Mouse (Mus musculus) CH12.LX (cell line): ENCODE data around the gene Atg4d. TPM values are rescaled to one million over a fixed set of nuclear protein-coding genes. Genes with fewer than 3 reads are reported as not detected.

Source experiments
- DNase-seq: peaks from one replicate; pipeline ENCODE4 v3.0.0-alpha.2; 2013; ENCODE audit errors: extremely low read depth
- H3K27ac ChIP-seq: 2 replicates; pipeline ENCODE4 v1.5.1; 2012; ENCODE audit warnings: low read depth, mild to moderate bottlenecking, control low read depth, moderate library complexity; ENCODE audit not compliant: insufficient read depth
- H3K27me3 ChIP-seq: replicated peaks from 2 replicates; pipeline ENCODE3; 2012; ENCODE audit warnings: inconsistent platforms
- H3K36me3 ChIP-seq, 2 experiments: replicated peaks in 1 of 2; 2 replicates each; pipeline versions ENCODE3 to v1.6.1; 2012; ENCODE audit warnings: inconsistent platforms in 1 of 2, low read length in 1 of 2, mild to moderate bottlenecking in 1 of 2, mixed read lengths in 1 of 2, moderate library complexity in 1 of 2; ENCODE audit not compliant: control insufficient read depth in 1 of 2, insufficient read depth in 1 of 2
- H3K4me1 ChIP-seq, 2 experiments: 2 replicates each; pipeline ENCODE4 v1.6.1; 2012; ENCODE audit warnings: inconsistent platforms in 1 of 2, moderate library complexity in 1 of 2; ENCODE audit not compliant: insufficient read depth in 2 of 2, control insufficient read depth in 1 of 2
- H3K4me2 ChIP-seq: 2 replicates; pipeline ENCODE4 v1.6.1; 2012; ENCODE audit warnings: low read depth, mild to moderate bottlenecking, control low read depth; ENCODE audit not compliant: poor library complexity, insufficient read depth, severe bottlenecking
- H3K4me3 ChIP-seq, 3 experiments: fragments of 150-350 bp in 1 of 3; sonication (generic) in 1 of 3; replicated peaks in 1 of 3; 2 replicates each; pipeline versions ENCODE3 to v1.5.1; 2011 to 2012; ENCODE audit warnings: low read depth in 2 of 3, low read length in 2 of 3, mild to moderate bottlenecking in 2 of 3, moderate library complexity in 2 of 3, control low read depth in 1 of 3, improper control_type of control experiment in 1 of 3, inconsistent platforms in 1 of 3, mixed read lengths in 1 of 3; ENCODE audit not compliant: poor library complexity in 1 of 3
- H3K79me2 ChIP-seq: replicated peaks from 2 replicates; pipeline ENCODE4 v1.6.1; 2012; ENCODE audit warnings: mild to moderate bottlenecking, moderate library complexity; ENCODE audit not compliant: control insufficient read depth, poor library complexity, insufficient read depth, severe bottlenecking; ENCODE audit errors: extremely low read depth
- H3K9ac ChIP-seq: 2 replicates; pipeline ENCODE4 v1.6.1; 2012; ENCODE audit warnings: low read depth, mild to moderate bottlenecking, control low read depth, moderate library complexity; ENCODE audit not compliant: insufficient read depth
- H3K9me3 ChIP-seq: replicated peaks from 2 replicates; pipeline ENCODE3; 2012; ENCODE audit warnings: low read length, inconsistent platforms, mixed read lengths
- CHD2 ChIP-seq: IDR thresholded peaks from 2 replicates; pipeline ENCODE4 v1.6.1; 2011; ENCODE audit warnings: low read length, improper control_type of control experiment
- ELF1 ChIP-seq: IDR thresholded peaks from 2 replicates; pipeline ENCODE4 v1.6.1; 2014; ENCODE audit warnings: low read depth, mild to moderate bottlenecking, inconsistent platforms, low read length, improper control_type of control experiment
- ETS1 ChIP-seq: conservative IDR thresholded peaks from 2 replicates; pipeline ENCODE4 v1.6.1; 2012; ENCODE audit warnings: low read depth, mild to moderate bottlenecking, inconsistent platforms, low read length, improper control_type of control experiment, moderate library complexity
- IRF4 ChIP-seq: IDR thresholded peaks from 2 replicates; pipeline ENCODE4 v1.6.1; 2014; ENCODE audit warnings: low read depth, mild to moderate bottlenecking, inconsistent platforms, low read length, improper control_type of control experiment
- JUND ChIP-seq: conservative IDR thresholded peaks from 2 replicates; pipeline ENCODE4 v1.6.1; 2011; ENCODE audit warnings: low read depth, low read length, improper control_type of control experiment
- MXI1 ChIP-seq: IDR thresholded peaks from 2 replicates; pipeline ENCODE4 v1.6.1; 2011; ENCODE audit warnings: mild to moderate bottlenecking, low read depth, low read length, improper control_type of control experiment
- MYC ChIP-seq: IDR thresholded peaks from 2 replicates; pipeline ENCODE4 v1.6.1; 2011; ENCODE audit warnings: low read depth, mild to moderate bottlenecking, improper control_type of control experiment, low read length
- NELFE ChIP-seq: IDR thresholded peaks from 2 replicates; pipeline ENCODE4 v1.6.1; 2011; ENCODE audit warnings: low read depth, low read length, improper control_type of control experiment
- NRF1 ChIP-seq: IDR thresholded peaks from 2 replicates; pipeline ENCODE4 v1.6.1; 2014; ENCODE audit warnings: low read depth, mild to moderate bottlenecking, inconsistent platforms, low read length, improper control_type of control experiment, moderate library complexity
- RCOR1 ChIP-seq: conservative IDR thresholded peaks from 2 replicates; pipeline ENCODE4 v1.6.1; 2012; ENCODE audit warnings: low read depth, mild to moderate bottlenecking, inconsistent platforms, low read length, improper control_type of control experiment
- TCF12 ChIP-seq: IDR thresholded peaks from 2 replicates; pipeline ENCODE4 v1.6.1; 2014; ENCODE audit warnings: low read depth, mild to moderate bottlenecking, inconsistent platforms, low read length, improper control_type of control experiment
- UBTF ChIP-seq: IDR thresholded peaks from 2 replicates; pipeline ENCODE4 v1.6.1; 2012; ENCODE audit warnings: low read depth, mild to moderate bottlenecking, inconsistent platforms, low read length, improper control_type of control experiment, moderate library complexity
- USF1 ChIP-seq: IDR thresholded peaks from 2 replicates; pipeline ENCODE4 v1.6.1; 2014; ENCODE audit warnings: low read depth, mild to moderate bottlenecking, inconsistent platforms, low read length, improper control_type of control experiment
- USF2 ChIP-seq: conservative IDR thresholded peaks from 2 replicates; pipeline ENCODE4 v1.6.1; 2011; ENCODE audit warnings: low read depth, low read length, improper control_type of control experiment
- ZKSCAN1 ChIP-seq: IDR thresholded peaks from 2 replicates; pipeline ENCODE4 v1.6.1; 2012; ENCODE audit warnings: low read depth, inconsistent platforms, low read length, improper control_type of control experiment, borderline replicate concordance
- dilution Hi-C: fragments of 300-500 bp; cut with MboI; formaldehyde crosslinking; loops from 2 replicates; pipeline ENCODE4 v1.14.3; 2020; ENCODE audit warnings: low sequenced_read_pairs; ENCODE audit not compliant: extremely low pct_unique_long_range_greater_than_20kb, extremely low pct_ligation_motif_present
- in situ Hi-C: fragments of 300-500 bp; cut with MboI; formaldehyde crosslinking; loops from 3 replicates; pipeline ENCODE4 v1.14.3; 2019; ENCODE audit warnings: low sequenced_read_pairs, low pct_ligation_motif_present, low pct_unique_long_range_greater_than_20kb, mixed read lengths
- polyA plus RNA-seq: library from polyadenylated mRNA; unstranded; fragments of >175 nt; gene quantifications from 2 replicates; pipeline ENCODE4 v1.2.1, GENCODE M21; 2012; ENCODE audit warnings: low read depth; ENCODE audit not compliant: insufficient read length
- total RNA-seq, 2 experiments: library from RNA; depleted of rRNA; stranded (reverse); fragments of 300-350 nt in 1 of 2; fragments of >200 nt in 1 of 2; gene quantifications; 2 replicates each; pipeline ENCODE4 v1.2.3; 2012 to 2014

The Atg4d gene
- total and polyA plus RNA-seq, 3 experiments = 7.7 to 14.3 (median 10.3) TPM

- no peak for DNase-seq
- dilution Hi-C loops = no loop called here
- no peaks in the 10 kb centered on the region for H3K9me3 ChIP-seq
- no peak overlapping the region for H3K27ac ChIP-seq
- H3K4me2 ChIP-seq = no peak overlapping the region
- peaks cover 90 to 99% of the 10 kb centered on the region in 2 experiments for H3K36me3 ChIP-seq
- H3K27me3 ChIP-seq = no peaks in the 10 kb centered on the region
- no peak for TF ChIP-seq IRF4
- TF ChIP-seq CHD2 = no peak
- TF ChIP-seq ELF1 = no peak
- no peak for TF ChIP-seq UBTF
- TF ChIP-seq JUND = no peak
- TF ChIP-seq MYC = no peak
- no peak for TF ChIP-seq ZKSCAN1
- TF ChIP-seq ETS1 = no peak
- no peak for TF ChIP-seq USF1
- TF ChIP-seq NELFE = no peak
- TF ChIP-seq RCOR1 = no peak
- no peak for TF ChIP-seq USF2
- TF ChIP-seq NRF1 = no peak
- TF ChIP-seq MXI1 = no peak
- no peak overlapping the region for H3K4me3 ChIP-seq
- H3K9ac ChIP-seq = no peak overlapping the region
- no peaks in the 10 kb centered on the region for H3K4me1 ChIP-seq
- in situ Hi-C loops = loop anchor here (5.0 kb wide), 1 partner anchor 48 kb away; no protein-coding TSS in a partner anchor
- H3K79me2 ChIP-seq = 0 out of 2 replicates have a peak, but pooled peaks cover 3% of the 10 kb centered on the region
Measured at GRCm38 (mm10) chr9:21275013-21275710, 10.1 kb downstream of the Atg4d start.

GRCm38 (mm10) chr9:21275727-21276126 is 10.6 kb downstream of the Atg4d start:
- in situ Hi-C loops (loop anchor here (5.0 kb wide), 1 partner anchor 48 kb away; no protein-coding TSS in a partner anchor), dilution Hi-C loops (no loop called here)
- no peak overlapping the region for H3K4me2 ChIP-seq
- H3K79me2 ChIP-seq = 0 out of 2 replicates have a peak, but pooled peaks cover 3% of the 10 kb centered on the region
- H3K36me3 ChIP-seq = peaks cover 88 to 97% of the 10 kb centered on the region in 2 experiments
- H3K4me1 ChIP-seq = no peaks in the 10 kb centered on the region
- H3K27ac ChIP-seq = no peak overlapping the region
- no peak overlapping the region for H3K9ac ChIP-seq
- no peak for DNase-seq
- H3K9me3 ChIP-seq = no peaks in the 10 kb centered on the region
- no peaks in the 10 kb centered on the region for H3K27me3 ChIP-seq
- TF ChIP-seq TCF12 = no peak
- H3K4me3 ChIP-seq = no peak overlapping the region
